Mouse (Mus musculus) kidney, embryonic 15.5 days (tissue): ENCODE results near the gene Chchd1. TPM values are rescaled to one million over a fixed set of nuclear protein-coding genes. Genes with fewer than 3 reads are reported as not detected.

Source experiments
- ATAC-seq: fragments of 200-750 bp; cut with Nextera tagmentation; replicated peaks from 2 replicates; pipeline ENCODE4 v1.8.0; 2017; ENCODE audit warnings: moderate TSS enrichment; ENCODE audit not compliant: low FRiP score
- H3K27ac ChIP-seq: fragments of 300-500 bp; sonication (generic); 2 replicates; pipeline ENCODE4 v1.5.1; 2015; ENCODE audit warnings: mild to moderate bottlenecking, inconsistent platforms
- H3K27me3 ChIP-seq: fragments of 300-500 bp; sonication (generic); 2 replicates; pipeline ENCODE4 v1.6.1; 2015; ENCODE audit warnings: inconsistent platforms
- H3K36me3 ChIP-seq: fragments of 300-500 bp; sonication (generic); 2 replicates; pipeline ENCODE4 v1.6.1; 2015; ENCODE audit warnings: inconsistent platforms
- H3K4me1 ChIP-seq: fragments of 300-500 bp; sonication (generic); 2 replicates; pipeline ENCODE4 v1.6.1; 2015; ENCODE audit warnings: inconsistent platforms
- H3K4me2 ChIP-seq: fragments of 300-500 bp; sonication (generic); 2 replicates; pipeline ENCODE4 v1.6.1; 2015; ENCODE audit warnings: moderate library complexity, mild to moderate bottlenecking, inconsistent platforms
- H3K4me3 ChIP-seq: fragments of 300-500 bp; sonication (generic); replicated peaks from 2 replicates; pipeline ENCODE4 v1.5.1; 2015; ENCODE audit warnings: mild to moderate bottlenecking, inconsistent platforms
- H3K9ac ChIP-seq: fragments of 300-500 bp; sonication (generic); 2 replicates; pipeline ENCODE4 v1.6.1; 2015; ENCODE audit warnings: mild to moderate bottlenecking, inconsistent platforms
- H3K9me3 ChIP-seq: fragments of 300-500 bp; sonication (generic); replicated peaks from 2 replicates; pipeline ENCODE4 v1.6.1; 2016; ENCODE audit warnings: inconsistent platforms
- WGBS: fragments of 180-500 bp; shearing (Covaris S2); methylation state at CpG from one replicate; pipeline ENCODE4 v1.1.7; 2015; ENCODE audit warnings: mixed read lengths; 5-methylcytosine and 5-hydroxymethylcytosine counted together
- microRNA-seq: library from miRNA; unstranded; fragments of <30 nt; microRNA quantifications from one replicate; pipeline ENCODE4, GENCODE M21; 2016
- polyA plus RNA-seq: library from polyadenylated mRNA; unstranded; fragments of >200 nt; fragmentation: Nextera tagmentation; extraction: Ambion mirVana; gene quantifications from 2 replicates; pipeline ENCODE4 v1.2.1, GENCODE M21; 2015

The Chchd1 gene
- polyA plus RNA-seq, 1 experiment from 2014 or later, result 201 TPM

GRCm38 (mm10) chr14:20750503-20750902 is 47.7 kb downstream of the Chchd1 start:
- Histone ChIP-seq H3K4me2 (no peak overlapping the region), H3K27ac (peak overlapping the region; percentile 48; the same call in 1 of the 2 replicates), H3K36me3 (peaks cover 48% of the 10 kb centered on the region), H3K4me1 (no peaks in the 10 kb centered on the region), H3K9me3 (no peaks in the 10 kb centered on the region), H3K9ac (no peak overlapping the region), H3K4me3 (no peak overlapping the region), H3K27me3 (no peaks in the 10 kb centered on the region)
- 57% methylated on average over 5 of the region's 5 CpGs for WGBS
- no peak for ATAC-seq

GRCm38 (mm10) chr14:20753792-20754191 is 51.0 kb downstream of the Chchd1 start:
- no peaks in the 10 kb centered on the region for H3K27me3 ChIP-seq
- H3K9me3 ChIP-seq, result no peaks in the 10 kb centered on the region
- H3K9ac ChIP-seq, result no peak overlapping the region
- WGBS, result 89% methylated on average over 3 of the region's 3 CpGs
- no peak for ATAC-seq
- H3K27ac ChIP-seq, result no peak overlapping the region
- no peak overlapping the region for H3K4me3 ChIP-seq
- peaks cover 61% of the 10 kb centered on the region for H3K36me3 ChIP-seq
- no peaks in the 10 kb centered on the region for H3K4me1 ChIP-seq
- H3K4me2 ChIP-seq, result no peak overlapping the region

Small RNAs within 50 kb of the gene (microRNA-seq; reads per million reads assigned to microRNA genes)
- 0.89 reads per million for gene Mir6946

Other genes starting within 250 kb of the Chchd1 start
- gene Anxa7, start 222.9 kb upstream of the Chchd1 start, polyA plus RNA-seq, result 38.3 and 39.9 TPM in 2 replicates
- 0.63 and 1.0 TPM in 2 replicates for gene Mss51, start 206.1 kb upstream of the Chchd1 start, polyA plus RNA-seq
- gene Ppp3cb, start 156.4 kb upstream of the Chchd1 start, polyA plus RNA-seq, result 43.1 and 44.1 TPM in 2 replicates
- 8.4 and 8.9 TPM in 2 replicates for gene Usp54, start 61.9 kb upstream of the Chchd1 start, polyA plus RNA-seq
- gene Myoz1, start 46.5 kb upstream of the Chchd1 start, polyA plus RNA-seq, result 3.2 and 5.9 TPM in 2 replicates
- 2.2 and 3.3 TPM in 2 replicates for gene Synpo2l, start 34.7 kb upstream of the Chchd1 start, polyA plus RNA-seq
- gene Sec24c, start 28.7 kb upstream of the Chchd1 start, polyA plus RNA-seq, result 98.3 and 106 TPM in 2 replicates
- gene Fut11, start 8.0 kb upstream of the Chchd1 start, polyA plus RNA-seq, result 28.5 and 29.2 TPM in 2 replicates
- 28.7 and 30.6 TPM in 2 replicates for gene Zswim8, start 4.5 kb downstream of the Chchd1 start, polyA plus RNA-seq
- 27.3 and 31.6 TPM in 2 replicates for gene Ndst2, start 31.6 kb downstream of the Chchd1 start, polyA plus RNA-seq
- gene Camk2g, start 91.1 kb downstream of the Chchd1 start, polyA plus RNA-seq, result 39.6 and 48.4 TPM in 2 replicates
- gene Plau, start 133.7 kb downstream of the Chchd1 start, polyA plus RNA-seq, result 10.7 and 12.4 TPM in 2 replicates
- 46.4 and 51.3 TPM in 2 replicates for gene Vcl, start 226.4 kb downstream of the Chchd1 start, polyA plus RNA-seq